Mouse (Mus musculus) bone marrow macrophage, adult 2 months (primary cell): ENCODE data around the gene Ly86. TPM values are rescaled to one million over a fixed set of nuclear protein-coding genes. Genes with fewer than 3 reads are reported as not detected.

Experiments used
- H3K27ac ChIP-seq: 2 replicates; pipeline ENCODE4 v1.5.1; 2012; ENCODE audit warnings: low read depth, low read length; ENCODE audit not compliant: insufficient read depth
- H3K4me1 ChIP-seq: 2 replicates; pipeline ENCODE4 v1.6.1; 2012; ENCODE audit warnings: low read length; ENCODE audit not compliant: control insufficient read depth, insufficient read depth
- H3K4me3 ChIP-seq: 2 replicates; pipeline ENCODE4 v1.5.1; 2012; ENCODE audit warnings: mild to moderate bottlenecking, low read length, moderate library complexity; ENCODE audit not compliant: insufficient read depth
- CTCF ChIP-seq: IDR thresholded peaks from 2 replicates; pipeline ENCODE4 v1.5.1; 2012; ENCODE audit warnings: low read depth, mild to moderate bottlenecking, low read length, moderate library complexity
- POLR2A ChIP-seq: IDR thresholded peaks from 2 replicates; pipeline ENCODE4 v1.6.1; 2012; ENCODE audit warnings: mild to moderate bottlenecking, low read depth, low read length, borderline replicate concordance
- polyA plus RNA-seq: library from polyadenylated mRNA; stranded (reverse); fragments of >200 nt; gene quantifications from 2 replicates; pipeline ENCODE4 v1.2.4, GENCODE M21; 2012; ENCODE audit not compliant: missing spikeins, insufficient read depth, insufficient read length

Ly86 gene
- polyA plus RNA-seq, 1 experiment, result 613 TPM

DNA sequence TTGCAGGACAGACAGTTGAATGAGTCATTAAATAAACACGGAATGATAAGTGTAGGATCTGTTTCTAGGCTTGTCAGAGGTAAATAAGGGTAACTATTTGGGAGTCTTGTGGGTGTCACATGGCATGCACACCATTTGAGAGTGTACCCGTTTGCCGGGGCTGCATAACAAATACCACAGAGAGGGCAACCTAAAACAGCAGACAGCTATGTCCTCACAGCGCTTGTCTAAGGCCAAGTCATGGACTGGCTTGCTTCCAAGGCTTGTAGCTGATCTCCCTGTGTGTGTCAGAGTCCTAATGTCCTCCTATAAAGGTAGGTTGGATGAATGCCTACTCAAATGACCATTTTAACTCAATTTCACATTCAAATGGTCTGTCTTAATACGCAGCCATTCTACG lies 120.7 kb downstream of the Ly86 start:
- TF ChIP-seq CTCF (no peak), POLR2A (no peak)

DNA sequence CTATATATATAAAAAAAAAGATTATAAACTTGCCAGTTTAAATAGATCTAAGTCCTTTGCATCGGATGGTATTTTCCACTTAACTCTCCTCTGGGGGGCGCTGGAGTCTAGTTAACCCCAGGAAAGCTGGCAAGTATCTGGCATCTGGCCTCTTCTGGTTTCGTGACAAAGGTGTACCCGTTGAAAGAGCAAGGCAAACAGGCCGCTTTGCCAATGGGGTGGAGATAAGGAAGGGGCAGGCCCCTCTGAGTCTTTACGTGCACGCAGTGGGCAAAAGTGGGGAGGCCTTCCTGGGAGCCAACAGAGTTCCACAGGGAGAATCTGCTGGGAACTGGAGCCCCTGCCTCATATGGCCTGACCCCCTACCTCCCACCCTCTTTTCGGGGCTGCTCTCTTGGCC lies 122.8 kb downstream of the Ly86 start:
- no peak overlapping the region for H3K27ac ChIP-seq
- TF ChIP-seq CTCF, result 0 out of 2 replicates have a peak, but pooled peaks have one; percentile 25
- TF ChIP-seq POLR2A, result no peak
- no peak overlapping the region for H3K4me3 ChIP-seq
- peaks cover under 1% of the 10 kb centered on the region for H3K4me1 ChIP-seq

More for the DNA sequence above, 120.7 kb downstream of the Ly86 start:
- no peak overlapping the region for H3K4me3 ChIP-seq
- H3K4me1 ChIP-seq, result peaks cover 16% of the 10 kb centered on the region
- no peak overlapping the region for H3K27ac ChIP-seq
